Comparison of ENCODE assay signal across 25 mouse cellular contexts in genomic region chr8:116519676-116520075, GRCm38 (mm10). TPM values are rescaled to one million over a fixed set of nuclear protein-coding genes. Genes with fewer than 3 reads are reported as not detected.
DNase-seq lines count a peak whose midpoint lies in the region; ATAC-seq and TF ChIP-seq lines count a peak whose summit lies in the region.
"Had no signal": no experiment of that assay in that cellular context is flagged by ENCODE, and none has a peak within 500 bp of the region (broad histone marks: within the 10 kb centered on the region; RNA-seq: fewer than 3 reads in every experiment).

No protein-coding gene starts in this region.

- no peak for TF ChIP-seq CTCF in heart, adult 2 months (IDR thresholded peaks at IDR 0.05)

- WGBS in heart, adult 2 months = 83% methylated on average over 5 of the region's 5 CpGs

- peak; percentile 95 for ATAC-seq in cerebellum, adult (ENCODE audit: insufficient number of reproducible peaks, low FRiP score, low TSS enrichment)
- ATAC-seq: CD4-positive, CD25-positive, alpha-beta regulatory T cell, adult 4 months; forebrain, embryonic 16.5 days; hindbrain, postnatal 0 days had no signal

- no peak for TF ChIP-seq EP300 in heart, adult 2 months (IDR thresholded peaks at IDR 0.05; ENCODE audit: insufficient read depth, low read depth, low read length)

- no peak overlapping the region for H3K27ac ChIP-seq in heart, adult 2 months
- H3K27ac ChIP-seq: embryonic facial prominence, embryonic 13.5 days; forebrain, embryonic 12.5 days; heart, embryonic 10.5 days; hindbrain, embryonic 13.5 days; hindbrain, postnatal 0 days had no signal

- H3K4me1 ChIP-seq in heart, adult 2 months (ENCODE audit: control insufficient read depth, insufficient read depth, low read length) = no peaks in the 10 kb centered on the region
- H3K4me1 ChIP-seq: embryonic facial prominence, embryonic 13.5 days; forebrain, embryonic 12.5 days; heart, embryonic 10.5 days; hindbrain, embryonic 13.5 days had no signal

- H3K9ac ChIP-seq in heart, adult 2 months (ENCODE audit: low read depth, low read length) = no peak overlapping the region
- H3K9ac ChIP-seq: embryonic facial prominence, embryonic 13.5 days; forebrain, embryonic 12.5 days; hindbrain, embryonic 13.5 days had no signal

- H3K4me3 ChIP-seq in heart, adult 2 months = no peak overlapping the region
- H3K4me3 ChIP-seq: embryonic facial prominence, embryonic 13.5 days; forebrain, embryonic 12.5 days; heart, embryonic 10.5 days; hindbrain, embryonic 13.5 days had no signal

- H3K36me3 ChIP-seq in heart, adult 2 months (ENCODE audit: control insufficient read depth, insufficient read depth, low read length) = no peaks in the 10 kb centered on the region
- H3K36me3 ChIP-seq: embryonic facial prominence, embryonic 13.5 days; forebrain, embryonic 12.5 days; G1E; heart, embryonic 10.5 days; hindbrain, embryonic 13.5 days had no signal

- intact Hi-C loops in heart, adult 2 months (cut with DNase I) = no loop called here

- no peak for TF ChIP-seq POLR2A in heart, adult 2 months (IDR thresholded peaks at IDR 0.05; ENCODE audit: insufficient read depth, low read depth, low read length)

- no peaks in the 10 kb centered on the region for H3K79me2 ChIP-seq in heart, adult 2 months (replicated peaks; ENCODE audit: control insufficient read depth, insufficient read depth, low read length)

- no peaks in the 10 kb centered on the region for H3K27me3 ChIP-seq in heart, adult 2 months (ENCODE audit: control insufficient read depth, insufficient read depth, low read length)
- H3K27me3 ChIP-seq: embryonic facial prominence, embryonic 13.5 days; forebrain, embryonic 12.5 days; hindbrain, embryonic 13.5 days had no signal

- DNase-seq in cerebellum, postnatal 4 days (ENCODE audit: low spot score in 2 of 2) = no peak
- DNase-seq in cerebellum, adult 9-10 months = peak; percentile 94
- DNase-seq in cerebellum, postnatal 25 days = peak; percentile 75 to 77
- DNase-seq in heart, adult 2 months = no peak
- no peak for DNase-seq in right cerebral cortex, adult 2 months (ENCODE audit: low spot score in 2 of 2)
- no peak for DNase-seq in heart, adult 8-10 months (ENCODE audit: low spot score)
- DNase-seq: adrenal gland, postnatal 10 days; B cell, adult 2 months; gastrocnemius, postnatal 10 days; heart, postnatal 10 days; kidney, adult 11 months; kidney, adult 9 months had no signal

RNA-seq across cellular contexts. Expression of gene Dynlrb2, which starts 14.9 kb away (rescaled TPM):
- not detected for total RNA-seq in heart, adult 2 months (2021)
- polyA plus RNA-seq in heart, adult 2 months (2012; rRNA removed) = 5.4 TPM in 1 of 2 replicates, not detected in the other
- not detected for total RNA-seq in heart, adult 8-10 months (2022)
- total RNA-seq: G1E; gastrocnemius, postnatal 10 days; granulocyte monocyte progenitor cell, adult 5-6 weeks; heart, postnatal 10 days; hematopoietic stem cell, adult 5-6 weeks had no signal
- polyA plus RNA-seq: CD4-positive, CD25-positive, alpha-beta regulatory T cell, adult 4 months; embryonic facial prominence, embryonic 13.5 days; G1E; heart, embryonic 10.5 days; heart, embryonic 14.5 days; intestine, embryonic 14.5 days had no signal

Comparison
In these comparisons a context has a peak if more than half of its experiments do, and no peak if none do; other contexts are left out.
1. DNase-seq: peak in cerebellum, adult 9-10 months (single experiment) and cerebellum, postnatal 25 days (2 of 2); none in cerebellum, postnatal 4 days (0 of 2), heart, adult 2 months (0 of 2), right cerebral cortex, adult 2 months (0 of 2) and heart, adult 8-10 months (single experiment).